Mouse (Mus musculus) yolk sac, embryonic 10.5 days (tissue): ENCODE results near the gene Wnt3a.

Experiments used
- DNase-seq: peaks from one replicate; pipeline ENCODE4 v3.0.0-alpha.2; 2017; ENCODE audit warnings: low spot score

Wnt3a gene

DNA sequence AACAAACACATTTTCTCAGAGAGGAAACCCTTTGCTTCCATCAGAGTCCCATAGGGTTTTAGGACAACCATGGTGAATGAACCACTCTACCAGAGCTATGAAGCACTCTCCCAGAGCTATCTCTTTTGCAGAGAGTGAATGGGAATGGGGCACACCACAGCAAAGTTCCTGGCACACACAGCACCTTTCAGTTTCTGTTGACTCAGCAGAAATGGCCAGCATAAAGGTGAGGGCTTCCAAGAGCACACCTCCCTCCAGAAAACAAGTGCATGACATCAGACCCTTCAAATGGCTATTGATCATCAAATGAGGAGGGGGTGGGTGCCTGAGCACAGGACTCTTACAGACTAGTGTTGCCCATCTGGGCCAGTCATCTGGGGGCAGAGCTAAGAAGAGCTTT lies 28.2 kb downstream of the Wnt3a start:
- DNase-seq: no peak

DNA sequence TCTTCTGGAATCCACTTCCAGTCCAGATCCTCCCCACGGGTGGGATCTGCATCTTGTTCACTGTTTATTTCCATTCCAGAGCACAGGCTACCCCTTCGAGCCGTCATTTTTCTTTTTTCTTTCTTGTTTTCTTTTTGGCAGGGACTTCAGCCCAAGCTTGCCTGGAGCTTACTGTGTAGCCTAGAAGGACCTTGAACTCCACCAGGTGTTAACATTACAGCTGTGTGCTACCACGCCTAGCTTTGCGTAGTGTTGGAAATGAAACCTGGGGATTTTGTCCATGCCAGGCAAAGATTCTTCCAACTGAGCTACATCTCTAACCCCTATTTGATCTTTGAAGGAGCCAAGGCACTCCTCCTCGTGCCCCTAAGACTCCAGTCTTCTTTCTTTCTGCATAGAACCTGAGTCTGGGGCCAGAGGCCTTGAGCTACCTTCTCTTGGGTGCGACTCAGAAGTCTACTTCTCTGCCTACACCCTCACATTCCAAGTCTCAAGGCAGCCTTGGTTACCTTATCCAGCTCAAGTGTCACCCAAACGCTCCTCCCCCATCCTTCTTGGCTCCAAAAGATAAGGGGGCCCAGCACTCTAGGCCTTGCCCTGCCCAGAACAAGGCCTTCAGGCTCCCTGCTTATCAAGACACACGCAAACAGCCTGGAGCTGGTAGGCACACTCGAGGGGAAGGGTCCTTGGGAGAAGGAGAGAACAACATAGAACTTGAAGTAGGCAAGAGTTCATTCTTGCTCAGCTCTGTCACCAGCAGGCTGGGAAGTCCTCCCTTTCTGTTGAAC lies 29.7 kb downstream of the Wnt3a start:
- peak; percentile 18 for DNase-seq

DNA sequence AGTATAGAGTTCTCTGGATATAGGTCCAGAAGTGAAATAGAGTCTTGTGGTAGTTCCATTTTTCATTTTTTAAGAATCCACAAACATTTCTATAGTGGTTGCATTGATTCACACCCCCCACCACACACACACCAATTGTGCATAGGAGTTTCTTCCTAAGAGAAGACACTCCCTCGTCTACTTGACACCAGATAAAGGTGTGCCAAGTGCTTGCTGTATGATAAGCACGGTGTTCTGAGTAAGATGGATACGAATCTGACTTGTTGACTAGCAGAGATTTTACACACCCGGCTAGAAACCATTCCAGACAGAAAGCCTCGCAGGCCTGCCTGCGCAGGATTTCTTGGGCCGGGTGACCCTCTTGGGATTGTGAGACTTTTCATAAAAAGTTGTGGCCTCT lies 30.9 kb downstream of the Wnt3a start:
- no peak for DNase-seq

DNA sequence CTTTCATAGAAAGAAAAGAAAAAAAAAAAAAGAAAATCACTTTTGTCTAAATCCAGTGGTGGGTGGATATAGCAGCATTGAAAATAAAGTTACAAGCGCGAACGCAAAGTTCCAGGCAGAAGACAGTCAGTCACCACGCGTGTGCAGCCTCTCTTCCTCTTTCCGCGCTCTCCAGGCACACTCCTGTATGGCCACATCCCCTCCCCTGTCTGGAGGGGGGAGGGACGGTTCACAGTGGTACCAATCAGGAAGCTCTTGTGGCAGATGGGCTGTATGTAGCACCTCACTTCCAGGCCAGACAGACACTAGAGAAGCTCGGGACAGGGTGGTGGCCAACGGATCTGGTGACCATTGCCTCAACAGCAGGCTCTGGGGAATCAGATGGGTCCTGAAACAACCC lies 42.5 kb downstream of the Wnt3a start:
- no peak for DNase-seq

DNA sequence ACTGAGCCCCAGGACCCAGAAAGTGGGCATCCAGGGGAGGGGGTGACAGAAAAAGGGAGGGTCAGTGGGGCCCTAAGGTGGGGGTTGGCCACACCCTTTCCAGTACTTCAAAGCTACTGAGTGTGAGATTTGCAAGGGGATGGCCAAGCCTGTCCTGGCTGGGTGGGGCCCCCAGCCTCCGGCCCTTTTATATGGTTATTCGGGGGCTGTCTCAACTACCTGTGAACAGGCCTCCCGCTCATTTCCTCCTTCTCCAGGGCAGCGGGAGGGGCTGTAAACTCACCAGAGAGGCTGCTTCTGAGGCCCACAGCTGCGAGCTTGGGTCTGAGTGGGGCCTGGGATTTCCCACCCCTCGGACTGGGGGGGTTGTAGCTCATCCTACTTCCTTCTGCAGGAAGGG lies 46.7 kb downstream of the Wnt3a start:
- no peak for DNase-seq

DNA sequence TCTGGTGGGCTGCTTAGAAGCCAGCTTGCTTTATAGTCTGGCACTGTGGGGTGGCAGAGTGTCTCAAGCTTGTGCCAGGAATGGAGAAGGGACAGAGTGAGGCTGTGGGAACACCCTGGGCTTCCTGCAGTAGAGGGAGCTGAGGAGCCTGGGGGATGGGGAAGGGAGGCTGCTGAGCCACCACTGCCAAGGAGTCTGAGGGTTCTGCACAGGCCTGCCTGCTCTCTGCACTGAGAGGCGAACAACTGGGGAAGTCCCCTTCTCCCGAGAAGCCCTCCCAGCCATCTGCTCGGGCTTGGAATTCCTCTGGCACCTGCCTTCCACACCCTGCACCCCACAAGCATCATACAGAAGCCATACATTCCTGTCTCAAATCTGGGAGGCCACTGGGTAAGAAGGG lies 48.7 kb downstream of the Wnt3a start:
- no peak for DNase-seq

DNA sequence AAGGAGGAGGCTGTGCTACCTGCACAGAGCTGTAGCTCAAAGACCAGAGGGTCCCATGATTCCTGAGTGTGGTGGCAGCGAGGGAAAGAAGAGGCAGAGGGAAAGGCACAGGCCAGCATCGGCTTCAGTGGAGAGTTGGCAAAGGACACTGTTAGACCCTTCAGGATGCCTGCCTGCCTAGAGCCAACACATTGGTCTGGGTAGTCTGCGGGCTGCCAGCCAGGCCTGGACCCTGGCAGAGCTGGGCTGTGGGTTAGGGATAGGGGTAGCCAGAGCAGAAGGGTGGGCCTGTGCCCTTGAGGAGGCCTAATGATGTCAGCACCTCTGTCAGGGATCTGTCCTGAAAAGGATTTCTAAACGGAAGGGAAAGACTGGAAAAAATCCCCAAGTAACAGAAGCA lies 50.8 kb downstream of the Wnt3a start:
- DNase-seq: no peak

DNA sequence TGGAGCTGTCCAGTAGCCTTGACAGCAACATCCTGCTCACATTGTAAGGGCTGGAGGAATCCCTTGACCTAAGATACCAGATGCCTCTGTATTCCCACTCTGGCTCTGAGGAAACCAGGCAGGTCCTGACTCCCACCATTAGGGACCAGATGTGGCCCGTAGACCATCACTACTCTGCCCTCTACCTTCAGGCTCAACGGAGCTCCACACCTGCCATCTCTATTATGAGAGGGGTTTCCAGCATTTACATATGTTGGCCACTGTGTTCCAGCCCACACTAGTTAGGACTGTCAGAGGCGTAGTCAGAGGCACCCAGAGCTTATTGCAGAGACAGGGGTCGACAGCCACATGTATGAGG lies 51.1 kb downstream of the Wnt3a start:
- DNase-seq: no peak

DNA sequence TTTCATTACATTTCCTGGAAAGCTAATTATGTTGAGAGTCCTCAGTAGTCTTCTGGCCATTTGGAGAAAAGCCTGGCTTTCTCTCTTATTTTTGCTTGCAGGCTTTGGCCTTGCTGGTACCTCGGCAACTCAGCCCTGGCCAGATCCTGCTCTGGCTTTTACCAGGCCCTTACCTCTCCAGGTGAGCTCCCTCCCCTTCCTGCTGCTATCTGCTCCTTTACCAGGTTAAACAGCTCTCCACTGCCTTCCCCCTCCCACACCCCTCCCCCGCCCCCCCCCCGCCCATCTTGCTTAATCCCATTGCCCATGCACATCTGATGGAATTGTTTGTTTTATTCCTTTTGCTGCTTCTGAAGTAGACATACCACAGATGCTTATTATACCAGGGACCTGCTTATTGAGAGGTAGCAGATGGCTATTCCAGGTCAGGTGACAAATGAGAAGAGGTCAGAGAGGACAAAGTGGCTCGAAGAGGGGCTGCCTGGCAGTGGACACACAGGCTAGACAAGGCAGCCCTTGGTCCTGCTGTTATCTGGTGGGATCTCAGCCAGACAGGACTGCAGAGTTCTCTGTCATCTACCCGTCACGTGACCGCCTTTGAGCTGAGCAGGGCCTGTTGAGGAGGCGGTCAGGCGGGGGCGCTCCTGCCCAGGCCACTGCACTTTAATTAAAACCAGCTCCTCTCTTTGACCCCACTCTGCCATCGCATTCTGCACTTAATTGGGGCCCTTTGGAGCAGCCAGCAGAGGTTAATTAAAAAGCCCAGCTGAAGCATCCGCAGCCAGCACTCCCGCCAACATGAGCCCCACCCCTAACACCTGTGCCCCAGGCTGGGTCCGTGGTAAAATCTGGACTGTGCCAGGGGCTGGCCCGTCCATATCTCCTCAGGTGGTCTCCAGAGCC lies 51.8 kb downstream of the Wnt3a start:
- peak; percentile 56 for DNase-seq

DNA sequence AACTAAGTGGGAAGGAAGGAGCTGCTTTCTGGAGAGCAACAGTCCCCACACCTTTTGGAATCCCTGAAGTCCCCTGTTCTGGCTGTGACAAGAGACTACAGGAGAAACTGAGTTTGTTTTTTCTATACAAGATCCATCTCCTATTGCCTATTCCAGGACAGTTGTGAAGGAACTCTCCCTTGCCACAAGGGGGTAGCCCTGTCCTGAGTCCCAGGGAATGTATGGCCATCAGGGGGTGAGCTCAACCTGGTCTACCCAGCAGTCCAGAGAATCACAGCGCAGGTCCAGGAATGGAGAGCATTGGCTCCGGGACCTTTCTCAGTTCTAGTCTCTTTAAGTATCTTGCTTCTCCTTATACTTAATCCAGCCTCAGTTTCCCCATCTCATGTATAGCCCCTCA lies 57.8 kb downstream of the Wnt3a start:
- no peak for DNase-seq

DNA sequence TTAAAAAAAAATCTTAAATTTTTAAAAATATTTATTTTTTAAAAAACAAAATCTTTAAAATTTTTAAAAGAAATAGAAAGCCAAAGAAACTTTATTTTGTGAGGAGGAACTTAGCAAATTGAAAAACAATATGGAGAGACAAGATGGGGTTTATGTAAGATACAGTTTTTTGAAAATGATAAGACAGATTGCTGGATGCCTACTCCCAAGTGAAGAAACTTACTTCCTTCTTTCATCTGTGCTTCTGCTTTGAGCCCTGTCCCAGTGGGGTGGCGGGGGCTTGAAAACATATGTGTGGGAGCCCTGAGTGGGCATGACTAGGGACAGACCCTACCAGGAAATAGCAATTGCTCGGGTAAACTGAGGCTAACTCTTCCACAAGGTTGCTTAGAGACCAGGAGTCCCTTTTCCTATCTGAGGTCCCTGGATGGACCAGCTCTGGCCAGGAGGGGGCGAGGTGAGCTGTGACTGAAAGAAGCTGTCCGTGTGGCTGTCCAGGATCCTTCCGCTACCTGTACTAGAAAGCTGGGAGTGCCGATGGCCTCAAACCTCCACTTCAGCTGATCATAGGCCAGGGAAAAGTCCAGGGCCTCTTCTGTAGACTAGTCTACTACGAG lies 60.3 kb downstream of the Wnt3a start:
- DNase-seq: peak; percentile 70

DNA sequence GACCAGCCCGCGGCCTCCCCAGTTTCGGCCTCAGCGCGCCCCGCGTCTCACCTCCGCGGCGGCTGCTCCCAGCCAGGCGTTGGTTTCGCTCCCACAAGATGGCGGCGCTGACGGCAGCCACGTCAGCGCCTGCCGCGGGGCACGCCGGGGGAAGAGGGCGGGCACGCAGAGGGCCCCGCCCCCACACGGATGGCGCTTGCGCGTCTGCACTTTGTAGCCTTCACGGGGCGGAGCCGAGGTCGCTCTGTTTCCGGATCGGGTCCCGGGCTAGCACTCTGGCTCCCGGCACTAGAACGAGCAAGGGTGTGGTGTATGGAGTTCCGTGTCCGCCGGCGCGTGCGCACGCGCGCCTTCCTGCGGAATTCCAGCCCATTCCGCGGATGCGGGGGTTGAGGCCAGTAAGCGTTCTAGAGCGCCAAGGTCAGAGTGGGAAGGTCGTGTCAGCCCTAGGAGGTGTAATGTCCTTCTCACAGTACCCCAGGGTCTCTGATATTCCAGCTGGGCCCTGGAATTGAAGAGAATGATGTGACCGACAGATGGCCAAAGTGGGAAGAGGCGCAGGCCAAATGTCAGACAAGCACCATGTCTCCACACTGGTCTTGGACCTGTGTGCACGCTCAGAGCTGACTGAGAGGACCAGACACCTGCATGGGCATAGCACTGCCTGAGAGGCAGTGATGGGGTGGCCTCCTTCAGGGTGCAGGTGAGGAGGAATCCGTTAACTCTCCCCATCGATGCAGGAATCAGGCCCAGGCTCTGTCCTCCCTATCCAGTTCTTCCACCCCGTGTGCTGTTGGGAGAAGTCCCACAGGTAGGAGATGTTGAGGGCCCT lies 62.2 kb downstream of the Wnt3a start, which contains the start of gene Arf1:
Gene Arf1, minus strand, starts transcription at position 149 of the 832 bp plus-strand sequence.
- peak; percentile 97 for DNase-seq

DNA sequence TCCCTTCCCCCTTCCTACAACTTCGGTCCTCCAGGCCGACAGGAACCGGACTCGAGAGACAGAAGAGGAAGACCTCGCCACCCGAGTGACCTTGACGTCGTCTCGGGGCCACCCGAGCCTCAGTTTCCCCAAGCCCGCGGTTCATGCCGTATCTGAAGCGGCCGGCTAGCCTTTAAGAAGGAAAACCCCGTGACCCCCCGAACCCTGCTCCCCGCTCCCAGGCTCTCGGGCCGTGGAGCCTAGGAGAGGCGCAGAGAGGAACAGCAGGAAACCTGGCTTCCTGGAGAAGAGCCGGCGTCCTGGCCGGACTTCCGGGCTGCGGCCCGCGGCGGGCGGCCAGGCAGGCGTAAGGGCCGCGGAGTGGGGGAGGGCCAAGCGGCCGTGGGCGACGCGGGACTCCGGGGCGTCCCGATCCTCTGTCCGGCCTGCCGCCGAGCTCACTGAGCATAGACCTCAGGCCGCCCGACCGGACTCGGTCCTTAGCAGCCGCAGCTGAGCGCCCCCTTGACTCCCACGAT lies 62.9 kb downstream of the Wnt3a start:
- DNase-seq: no peak

DNA sequence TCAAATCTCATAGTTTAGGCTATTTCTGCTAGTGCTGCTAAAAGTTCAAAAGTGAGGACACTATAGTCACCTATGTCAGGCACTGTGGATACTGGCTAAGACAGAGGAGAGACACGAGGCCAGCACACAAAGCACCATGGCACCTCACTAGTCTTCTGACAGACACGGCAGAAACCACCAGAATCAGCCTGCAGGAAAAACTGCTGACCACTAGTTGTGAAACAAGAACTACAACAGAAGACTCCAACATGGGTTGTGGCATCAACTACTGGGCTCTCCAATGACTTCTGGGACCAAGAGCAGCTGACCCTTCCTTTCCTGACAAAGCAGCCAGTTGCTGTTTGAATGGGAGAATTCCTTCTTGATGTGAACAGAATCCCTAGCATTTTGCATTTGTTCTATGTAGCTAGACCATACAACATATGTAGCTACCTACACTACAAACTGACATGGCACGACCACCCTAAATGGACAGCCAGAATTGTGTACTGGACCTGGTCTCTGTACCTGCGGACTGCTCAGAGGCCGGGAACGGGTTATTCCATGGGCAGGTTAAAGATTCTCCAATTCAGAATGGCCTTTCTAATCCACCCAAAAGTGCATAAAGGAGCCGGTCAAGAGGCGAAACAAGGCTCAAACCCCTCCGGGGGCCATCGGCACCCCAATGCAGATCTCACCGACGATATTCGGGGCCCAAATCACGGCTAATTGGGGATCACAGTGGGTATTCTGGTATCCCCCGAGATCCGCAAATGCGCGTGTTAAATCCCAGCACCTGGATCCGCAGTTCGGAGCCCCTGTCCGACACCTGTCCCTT lies 63.6 kb downstream of the Wnt3a start:
- DNase-seq: no peak

DNA sequence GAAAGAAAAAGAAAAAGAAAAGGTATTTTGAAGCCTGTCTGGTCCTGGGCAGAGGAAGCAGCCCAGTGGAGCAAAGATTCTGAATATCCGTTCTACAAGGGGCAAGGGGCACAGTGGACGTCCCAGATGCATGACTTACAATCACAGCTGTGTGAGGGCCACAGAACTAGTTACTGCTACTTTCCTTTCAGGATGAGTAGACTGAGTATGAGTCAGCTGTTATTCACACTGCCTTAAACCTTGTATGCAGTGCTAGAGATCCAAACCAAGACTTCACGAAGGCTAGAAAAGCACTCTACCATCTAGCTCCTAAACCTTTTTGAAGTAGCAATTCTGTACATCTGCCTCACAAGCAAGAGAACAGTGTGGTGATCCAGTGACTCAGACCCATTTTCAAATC lies 64.3 kb downstream of the Wnt3a start:
- DNase-seq: no peak

DNA sequence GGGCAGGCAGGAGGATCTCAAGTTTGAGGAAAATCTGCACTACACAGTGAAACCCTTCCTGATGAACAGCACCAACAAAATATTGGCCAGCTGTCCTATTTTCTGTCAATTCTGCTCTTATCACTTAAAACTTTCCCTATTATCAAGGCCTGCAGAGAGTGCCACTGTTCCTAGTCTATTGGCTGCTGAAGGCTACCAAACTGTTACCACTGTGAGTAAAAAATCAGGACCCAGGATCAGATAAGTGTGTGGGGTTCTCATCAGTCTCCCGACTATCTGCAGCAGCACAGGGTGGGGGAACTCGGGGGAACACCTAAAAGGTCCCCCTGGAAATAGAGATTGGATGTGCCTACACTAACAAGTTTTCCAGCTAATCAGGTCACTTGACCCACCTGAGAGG lies 65.4 kb downstream of the Wnt3a start:
- no peak for DNase-seq

DNA sequence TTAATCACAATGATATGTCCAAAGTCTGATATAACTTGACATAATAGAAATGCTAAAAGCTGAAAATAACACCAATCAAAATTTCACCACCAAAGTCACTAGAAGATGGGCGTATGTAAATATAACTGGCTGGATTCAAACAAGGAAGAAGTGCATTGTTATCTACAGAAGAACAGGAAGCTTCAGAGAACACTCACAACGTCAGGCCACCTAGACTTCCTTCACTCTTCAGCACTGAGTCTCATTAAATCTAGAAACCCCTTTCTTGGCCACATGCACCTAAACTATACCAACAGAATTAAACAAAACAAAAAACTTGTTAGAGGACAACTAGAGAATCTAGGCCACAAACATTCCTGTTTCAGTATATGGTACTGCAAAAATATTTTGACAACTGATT lies 66.1 kb downstream of the Wnt3a start:
- no peak for DNase-seq

DNA sequence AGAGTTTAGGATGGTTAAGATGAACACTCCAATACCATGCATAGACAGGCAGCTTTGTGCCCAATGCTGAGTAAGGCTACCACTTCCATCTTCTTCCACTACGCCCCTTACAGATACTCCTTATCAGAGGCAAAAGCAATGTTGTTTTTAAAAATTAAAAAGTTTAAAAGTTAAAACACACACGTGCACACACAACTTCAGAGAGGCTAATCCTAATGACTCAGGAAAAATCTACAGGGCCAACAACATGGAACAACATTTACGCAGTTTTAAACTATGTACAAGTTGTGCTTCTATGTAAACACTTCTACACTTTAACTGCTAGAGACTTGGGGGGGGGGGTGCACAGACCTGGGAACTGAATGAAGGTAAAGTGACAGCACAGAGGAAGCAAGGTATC lies 66.5 kb downstream of the Wnt3a start:
- DNase-seq: no peak

DNA sequence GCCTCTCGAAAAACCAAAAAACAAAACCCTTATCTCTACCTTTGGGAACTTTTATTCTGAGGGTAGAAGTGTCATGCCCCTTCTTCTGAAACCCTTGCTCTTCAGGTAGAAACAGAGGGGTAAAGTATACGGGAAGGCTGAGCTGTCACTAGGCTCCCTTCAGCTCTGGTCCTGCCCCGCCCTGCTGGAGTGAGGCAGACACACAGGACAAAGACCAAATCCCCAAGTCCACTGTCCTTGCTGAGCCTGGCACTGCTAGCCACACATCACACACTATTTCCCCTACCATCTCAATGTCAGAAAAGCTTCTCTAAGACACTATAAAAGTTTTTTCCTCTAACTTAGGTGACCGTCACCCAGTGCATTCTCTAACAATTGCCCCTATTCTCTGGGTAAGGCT lies 68.2 kb downstream of the Wnt3a start:
- DNase-seq: no peak

DNA sequence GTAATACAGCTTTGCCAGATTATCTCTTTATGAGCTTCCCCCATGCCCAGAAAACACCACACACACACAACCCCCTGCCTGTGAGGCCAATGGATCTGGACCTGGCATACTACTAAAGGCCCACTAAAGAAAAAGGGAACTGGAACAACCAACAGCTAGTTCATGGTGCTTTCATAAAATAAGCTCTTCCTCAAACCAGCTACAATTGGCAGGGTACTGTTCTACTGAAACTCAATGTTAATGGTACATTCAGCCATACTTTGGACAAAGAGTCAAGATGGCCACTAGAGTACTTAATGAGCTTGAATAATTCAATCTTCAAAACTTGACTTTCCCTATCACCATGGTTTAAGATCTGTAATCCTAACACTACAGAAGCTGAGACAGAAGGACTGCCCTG lies 68.9 kb downstream of the Wnt3a start:
- DNase-seq: no peak

DNA sequence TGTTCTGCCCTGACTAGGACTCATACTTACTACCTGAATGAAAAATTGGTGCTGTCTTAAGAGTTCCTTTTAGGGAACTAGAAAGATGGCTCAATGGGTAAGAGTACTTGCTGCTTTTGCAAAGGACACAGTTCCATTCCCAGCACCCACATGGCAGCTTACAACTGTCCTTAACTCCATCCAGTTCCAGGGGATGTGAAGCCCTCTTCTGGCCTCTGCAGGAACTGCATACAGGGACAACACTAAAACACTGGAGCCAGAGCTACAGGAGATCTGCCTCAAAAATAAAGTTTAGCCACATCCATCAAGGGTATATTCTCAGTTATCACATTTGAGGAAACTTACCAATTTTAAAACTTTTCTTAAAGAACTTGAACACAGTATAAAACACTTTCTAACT lies 71.5 kb downstream of the Wnt3a start:
- no peak for DNase-seq
